Mouse (Mus musculus) olfactory bulb, adult 2 months (tissue): Measurements from ENCODE around the gene Sfxn2.

ENCODE experiments used
- CTCF ChIP-seq: fragments of 200-500 bp; IDR thresholded peaks from 2 replicates; pipeline ENCODE4 v1.5.1; 2012; ENCODE audit warnings: low read depth, mild to moderate bottlenecking, low read length, moderate library complexity; ENCODE audit not compliant: insufficient read depth
- POLR2A ChIP-seq: fragments of 200-500 bp; IDR thresholded peaks from 2 replicates; pipeline ENCODE4 v1.6.1; 2012; ENCODE audit warnings: mild to moderate bottlenecking, low read depth, low read length, moderate library complexity; ENCODE audit not compliant: insufficient read depth

DNA sequence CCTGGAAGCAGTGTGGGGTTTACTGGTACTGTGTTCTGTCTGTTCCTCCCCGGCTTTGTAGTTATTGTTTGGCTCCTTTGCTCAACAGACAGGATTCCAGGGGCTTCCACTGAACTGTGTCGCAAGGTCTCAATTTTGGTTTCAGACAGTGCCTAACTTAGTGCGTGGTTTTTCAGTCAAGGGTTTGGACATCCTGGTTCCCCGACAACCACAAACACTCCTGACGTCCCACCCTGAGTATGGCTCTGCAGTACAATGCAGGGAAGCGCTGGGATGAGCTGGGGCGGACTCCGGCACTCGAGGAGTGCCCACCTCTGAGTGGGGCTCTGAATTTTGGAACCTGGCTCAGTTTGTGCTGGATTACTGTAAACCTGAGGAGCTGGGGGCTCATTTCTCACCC is 56.6 kb downstream of the Sfxn2 start:
- TF ChIP-seq POLR2A (no peak), CTCF (no peak)
